Mouse (Mus musculus): ENCODE measurements around the gene Cnst. TPM values are rescaled to one million over a fixed set of nuclear protein-coding genes. Genes with fewer than 3 reads are reported as not detected.

Cnst gene
- polyA plus RNA-seq, 1 experiment from 2014 or later = 13.8 TPM

DNA sequence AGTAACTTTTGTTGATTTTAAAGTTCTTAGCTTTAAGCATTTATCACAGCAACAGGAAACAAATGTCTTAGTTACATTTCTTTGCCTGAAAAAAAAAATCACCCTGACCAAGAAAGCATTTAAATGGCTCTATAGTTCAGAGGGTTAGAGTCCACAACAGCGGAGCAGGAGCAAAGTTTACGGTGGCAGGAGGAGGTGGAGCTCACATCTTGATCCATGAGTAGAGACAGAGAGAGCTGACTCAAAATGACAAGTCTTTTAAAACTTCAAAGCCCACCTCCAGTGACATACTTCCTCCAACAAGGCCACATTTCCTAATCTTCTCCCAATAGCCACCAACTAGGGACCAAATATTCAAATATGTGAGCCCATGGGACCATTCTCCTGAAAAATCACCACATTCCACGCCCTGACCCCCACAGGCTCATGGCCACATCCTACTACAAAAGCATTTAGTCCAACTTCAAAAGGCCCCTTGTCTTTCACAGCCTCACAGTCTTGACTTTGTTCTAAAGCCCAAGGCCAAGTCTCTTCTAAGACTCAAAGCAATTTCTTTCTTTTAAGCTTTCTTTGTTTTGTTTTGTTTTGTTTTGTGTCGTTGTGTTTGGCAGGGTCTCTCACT, 118.2 kb downstream of the Cnst start:
- Histone ChIP-seq H3K27me3 (no peaks in the 10 kb centered on the region), H3K4me1 (peaks cover 19% of the 10 kb centered on the region), H3K4me2 (no peak overlapping the region), H3K4me3 (replicated peaks) (no peak overlapping the region), H3K9me3 (replicated peaks) (no peaks in the 10 kb centered on the region), H3K36me3 (no peaks in the 10 kb centered on the region), H3K27ac (no peak overlapping the region), H3K9ac (no peak overlapping the region)
- 60% methylated on average over 4 of the region's 4 CpGs for WGBS
- no peak for ATAC-seq (replicated peaks; ENCODE audit: low FRiP score)

DNA sequence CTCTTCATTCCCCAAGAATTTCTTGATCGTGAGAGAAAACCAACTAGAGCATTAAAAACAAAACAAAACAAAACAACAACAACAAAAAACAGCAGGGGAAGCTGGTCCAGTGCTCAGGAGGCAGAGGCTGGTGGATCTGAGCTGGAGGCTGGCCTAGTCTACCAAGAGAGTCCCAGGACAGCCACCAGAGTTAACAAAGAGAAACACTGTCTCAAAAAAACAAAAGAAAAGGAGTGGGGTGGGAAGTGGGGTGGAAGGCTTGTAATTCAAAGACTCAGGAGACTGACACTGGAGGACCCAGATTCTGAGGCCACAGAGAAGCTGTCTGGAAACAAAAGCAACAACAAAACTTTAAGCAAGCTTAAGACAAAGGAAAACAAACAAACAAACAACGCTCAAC, 120.8 kb downstream of the Cnst start:
- 74% methylated on average over 2 of the region's 2 CpGs for WGBS
- H3K4me3 ChIP-seq (replicated peaks) = no peak overlapping the region
- H3K4me2 ChIP-seq = peak overlapping the region; percentile 80; the same call in 1 of the 2 replicates

DNA sequence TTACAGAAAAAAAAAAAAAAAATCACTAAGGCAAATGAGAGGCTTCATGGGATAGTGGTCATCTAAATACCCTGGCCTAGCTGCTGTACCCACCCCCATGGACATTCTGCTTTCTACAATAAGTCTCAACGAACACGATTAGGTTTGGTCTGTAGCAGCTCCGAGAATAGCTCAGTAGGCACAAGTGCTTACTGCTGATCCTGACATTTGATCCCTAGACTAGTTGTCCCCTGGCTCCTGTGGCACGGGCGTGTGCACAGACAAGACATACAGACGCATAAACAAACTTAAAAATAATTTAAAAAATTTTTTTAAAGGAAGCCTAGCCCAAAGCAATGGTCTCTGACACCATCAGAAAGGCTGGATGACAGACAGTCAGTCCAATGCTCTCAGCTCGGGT, 121.3 kb downstream of the Cnst start:
- Histone ChIP-seq H3K36me3 (peaks cover 14% of the 10 kb centered on the region), H3K9me3 (replicated peaks) (no peaks in the 10 kb centered on the region), H3K4me3 (replicated peaks) (peak overlapping the region; percentile 77), H3K27ac (peak overlapping the region; percentile 86), H3K4me2 (peak overlapping the region; percentile 80), H3K4me1 (peaks cover 25% of the 10 kb centered on the region), H3K27me3 (no peaks in the 10 kb centered on the region), H3K9ac (peak overlapping the region; percentile 82)
- ATAC-seq (replicated peaks; ENCODE audit: low FRiP score) = peak; percentile 19
- WGBS = 5% methylated on average over 7 of the region's 7 CpGs

More for the DNA sequence above, 120.8 kb downstream of the Cnst start:
- no peaks in the 10 kb centered on the region for H3K9me3 ChIP-seq (replicated peaks)
- H3K36me3 ChIP-seq = peaks cover 9% of the 10 kb centered on the region
- no peaks in the 10 kb centered on the region for H3K27me3 ChIP-seq
- 0 out of 2 replicates have a peak overlapping the region, but pooled peaks have one; percentile 86 for H3K27ac ChIP-seq
- H3K9ac ChIP-seq = no peak overlapping the region
- ATAC-seq (replicated peaks; ENCODE audit: low FRiP score) = no peak
- H3K4me1 ChIP-seq = peaks cover 25% of the 10 kb centered on the region

DNA sequence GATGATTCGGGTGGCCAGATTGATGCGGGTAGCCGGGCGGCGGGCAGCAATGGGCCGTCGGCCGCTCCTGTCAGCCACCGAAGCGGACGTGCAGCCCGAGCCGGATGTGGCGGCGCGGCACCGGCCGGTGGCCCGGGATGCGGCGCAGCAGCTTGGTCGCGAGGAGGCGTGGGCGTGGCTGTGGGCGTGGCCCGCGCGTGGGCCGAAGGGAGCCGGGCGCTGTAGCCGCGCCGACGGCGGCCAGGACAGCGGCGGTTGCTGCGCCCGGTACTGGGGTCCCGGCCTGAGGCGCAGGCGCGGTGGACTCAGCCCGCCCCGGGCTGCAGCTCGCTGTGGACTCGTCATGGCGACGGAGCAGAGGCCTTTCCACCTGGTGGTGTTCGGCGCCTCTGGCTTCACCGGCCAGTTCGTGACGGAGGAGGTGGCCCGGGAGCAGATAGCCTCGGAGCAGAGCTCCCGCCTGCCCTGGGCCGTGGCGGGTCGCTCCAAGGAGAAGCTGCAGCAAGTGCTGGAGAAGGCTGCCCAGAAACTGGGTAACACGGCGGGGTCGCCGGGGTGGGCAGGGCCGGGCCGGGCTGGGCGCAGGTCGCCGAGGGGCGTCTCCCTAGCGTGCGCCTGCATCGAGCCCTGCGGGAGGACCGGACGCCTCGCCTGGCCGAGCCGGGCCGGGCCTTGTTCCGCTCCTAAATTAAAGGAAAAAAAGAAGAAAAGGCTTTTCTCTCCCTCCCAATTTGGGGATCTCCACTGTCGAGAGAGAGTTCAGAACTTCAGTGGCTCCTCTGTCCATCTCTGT, 122.0 kb downstream of the Cnst start, which contains the start of gene Sccpdh:
Gene Sccpdh, plus strand, starts transcription at position 198 of the 793 bp plus-strand sequence.
- peak; percentile 97 for ATAC-seq (replicated peaks; ENCODE audit: low FRiP score)
- H3K27ac ChIP-seq = peak within 1 kb of the TSS; percentile 86
- H3K4me1 ChIP-seq = peaks cover 25% of the 10 kb centered on the region
- under 1% methylated on average over 84 of the region's 84 CpGs for WGBS
- H3K4me2 ChIP-seq = peak within 1 kb of the TSS; percentile 80
- no peaks in the 10 kb centered on the region for H3K27me3 ChIP-seq
- peak within 1 kb of the TSS; percentile 82 for H3K9ac ChIP-seq
- peak within 1 kb of the TSS; percentile 77 for H3K4me3 ChIP-seq (replicated peaks)
- peaks cover 20% of the 10 kb centered on the region for H3K36me3 ChIP-seq
- no peaks in the 10 kb centered on the region for H3K9me3 ChIP-seq (replicated peaks)

DNA sequence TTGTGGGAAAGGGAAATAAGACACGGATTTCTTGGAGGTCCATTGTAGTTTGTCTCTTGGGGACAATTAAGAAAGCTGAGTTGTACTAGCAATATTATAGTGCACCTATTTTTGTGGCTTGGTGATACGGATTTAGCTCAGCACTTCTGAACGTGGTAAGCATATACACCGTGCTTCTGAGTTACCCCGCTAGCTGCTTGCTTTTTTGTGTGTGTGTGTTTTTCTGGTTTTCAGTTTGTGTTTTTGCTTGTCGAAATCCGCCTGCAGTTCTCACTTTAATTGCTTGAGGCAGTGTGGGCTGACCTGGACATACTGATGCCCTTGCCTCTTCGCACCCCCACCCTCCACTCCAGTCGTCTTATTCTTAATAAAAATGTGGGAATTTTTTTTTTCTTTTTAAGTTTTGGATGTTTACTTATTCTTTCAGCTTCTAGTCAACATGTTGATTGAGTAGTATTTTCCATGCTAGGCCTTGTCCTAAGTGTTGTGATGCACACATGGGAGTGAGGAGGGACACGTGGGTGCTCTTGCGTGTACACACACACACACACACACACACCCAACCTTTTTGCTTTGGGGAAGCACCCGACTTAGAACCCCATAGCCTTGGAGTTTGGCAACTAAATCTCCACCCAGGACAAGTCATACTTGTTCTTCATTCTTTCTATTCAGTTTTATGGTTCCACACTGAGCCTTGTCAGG, 122.8 kb downstream of the Cnst start:
- 17% methylated on average over 12 of the region's 12 CpGs for WGBS
- no peaks in the 10 kb centered on the region for H3K9me3 ChIP-seq (replicated peaks)
- no peak for ATAC-seq (replicated peaks; ENCODE audit: low FRiP score)
- H3K36me3 ChIP-seq = peaks cover 28% of the 10 kb centered on the region
- H3K9ac ChIP-seq = peak overlapping the region; percentile 82
- H3K27ac ChIP-seq = peak overlapping the region; percentile 86
- H3K4me1 ChIP-seq = peaks cover 25% of the 10 kb centered on the region
- H3K4me3 ChIP-seq (replicated peaks) = peak overlapping the region; percentile 77
- H3K27me3 ChIP-seq = no peaks in the 10 kb centered on the region
- H3K4me2 ChIP-seq = peak overlapping the region; percentile 80

DNA sequence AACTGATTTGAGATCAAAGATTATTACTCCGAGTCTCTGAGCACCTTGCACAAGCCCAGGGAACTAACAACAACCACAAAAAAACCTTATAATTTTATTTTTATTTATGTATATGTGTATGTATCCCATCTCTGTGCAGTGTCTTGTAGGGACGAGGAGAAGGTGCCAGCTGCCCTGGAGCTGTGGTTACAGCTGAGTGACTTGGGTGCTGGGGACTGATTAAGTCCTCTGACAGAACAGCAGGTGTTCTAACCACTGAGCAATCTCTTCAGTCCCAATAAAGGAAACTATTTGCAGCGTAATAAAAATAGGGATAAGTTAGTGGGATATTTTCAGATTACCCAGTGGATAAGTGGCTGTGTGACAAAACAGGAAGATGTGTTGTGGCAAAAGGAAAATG, 128.2 kb downstream of the Cnst start:
- H3K9me3 ChIP-seq (replicated peaks) = no peaks in the 10 kb centered on the region
- peaks cover 66% of the 10 kb centered on the region for H3K36me3 ChIP-seq
- no peak for ATAC-seq (replicated peaks; ENCODE audit: low FRiP score)

DNA sequence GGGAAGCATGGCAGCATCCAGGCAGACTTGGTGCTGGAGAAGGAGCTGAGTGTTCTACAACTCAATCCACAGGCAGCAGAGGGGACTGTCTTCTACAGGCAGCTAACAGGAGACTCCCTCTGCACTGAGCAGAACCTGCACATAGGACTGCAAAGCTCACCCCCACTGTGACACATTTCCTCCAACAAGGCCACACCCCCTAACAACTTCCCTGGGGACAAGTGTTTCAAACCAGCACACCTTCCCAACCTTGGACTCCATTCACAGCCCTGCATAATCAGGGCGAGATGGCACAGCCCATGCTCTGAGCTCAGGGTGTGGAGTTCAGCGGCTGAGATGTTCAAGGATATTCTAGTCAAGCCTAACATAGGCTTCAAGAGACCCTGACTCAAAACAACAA, 130.9 kb downstream of the Cnst start:
- WGBS = 90% methylated on average over 2 of the region's 2 CpGs
- peaks cover 79% of the 10 kb centered on the region for H3K36me3 ChIP-seq
- H3K9ac ChIP-seq = no peak overlapping the region
- no peak overlapping the region for H3K4me2 ChIP-seq
- H3K4me3 ChIP-seq (replicated peaks) = no peak overlapping the region
- H3K4me1 ChIP-seq = no peaks in the 10 kb centered on the region
- H3K9me3 ChIP-seq (replicated peaks) = no peaks in the 10 kb centered on the region
- no peak for ATAC-seq (replicated peaks; ENCODE audit: low FRiP score)
- no peaks in the 10 kb centered on the region for H3K27me3 ChIP-seq
- no peak overlapping the region for H3K27ac ChIP-seq

More for the DNA sequence above, 128.2 kb downstream of the Cnst start:
- 82% methylated on average over 3 of the region's 3 CpGs for WGBS
- H3K4me1 ChIP-seq = peaks cover 7% of the 10 kb centered on the region
- no peak overlapping the region for H3K4me2 ChIP-seq
- no peak overlapping the region for H3K27ac ChIP-seq
- no peak overlapping the region for H3K4me3 ChIP-seq (replicated peaks)
- no peaks in the 10 kb centered on the region for H3K27me3 ChIP-seq
- H3K9ac ChIP-seq = no peak overlapping the region

Other genes with a start within 250 kb of the Cnst start
- gene Smyd3, start 28.3 kb upstream of the Cnst start, polyA plus RNA-seq (2015; fragmentation: Nextera tagmentation; extraction: Ambion mirVana) = 19.3 and 21.8 TPM in 2 replicates
- gene Tfb2m, start 103 bp upstream of the Cnst start, polyA plus RNA-seq (2015; fragmentation: Nextera tagmentation; extraction: Ambion mirVana) = 29.2 and 33.6 TPM in 2 replicates
- gene Sccpdh, start 121.8 kb downstream of the Cnst start, polyA plus RNA-seq (2015; fragmentation: Nextera tagmentation; extraction: Ambion mirVana) = 73.1 and 74.8 TPM in 2 replicates
- gene Kif28, start 198.9 kb downstream of the Cnst start, polyA plus RNA-seq (2015; fragmentation: Nextera tagmentation; extraction: Ambion mirVana) = not detected in 2 replicates